Mouse (Mus musculus): ENCODE results near the gene Pkd1l3. TPM values are rescaled to one million over a fixed set of nuclear protein-coding genes. Genes with fewer than 3 reads are reported as not detected.

The Pkd1l3 gene
- total RNA-seq, 1 experiment from 2014 or later: 0.81 TPM

DNA sequence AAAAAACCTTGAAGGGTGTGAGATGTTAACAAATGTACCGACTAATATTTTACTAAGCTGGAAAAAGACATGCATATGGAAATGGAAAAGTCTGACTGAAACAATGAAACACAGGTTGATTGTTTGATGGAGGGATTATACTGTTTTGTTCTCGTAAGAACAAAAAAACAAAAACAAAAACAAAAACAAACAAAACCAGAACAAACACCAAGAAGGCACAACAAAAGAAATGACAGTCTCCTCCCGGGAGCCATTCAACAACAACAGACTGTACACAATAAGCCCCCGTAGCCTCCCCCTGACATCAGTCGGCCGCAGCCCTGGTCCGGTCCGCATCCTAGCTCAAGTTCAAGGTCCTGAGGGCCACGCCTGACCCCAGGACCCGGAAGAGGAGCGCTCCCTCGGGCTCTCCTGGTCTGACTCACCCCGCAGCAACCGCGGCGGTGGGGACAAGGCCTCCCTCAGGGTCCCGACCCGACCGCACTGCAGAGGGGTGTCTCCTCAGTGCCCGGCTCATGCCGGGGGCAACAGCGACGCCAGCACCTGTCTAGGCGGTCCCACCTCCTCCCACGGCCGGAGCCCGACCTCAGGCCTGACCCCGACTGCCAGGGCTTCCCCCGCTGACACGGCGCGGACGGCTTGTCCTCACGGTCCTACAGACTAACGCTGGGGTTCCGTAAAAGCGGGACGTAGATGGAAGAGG is 78.3 kb downstream of the Pkd1l3 start:
- ATAC-seq (ENCODE audit: extremely low read depth, insufficient number of reproducible peaks, low FRiP score, poor library complexity, severe bottlenecking): peak; percentile 5; the same call in 1 of the 2 replicates

DNA sequence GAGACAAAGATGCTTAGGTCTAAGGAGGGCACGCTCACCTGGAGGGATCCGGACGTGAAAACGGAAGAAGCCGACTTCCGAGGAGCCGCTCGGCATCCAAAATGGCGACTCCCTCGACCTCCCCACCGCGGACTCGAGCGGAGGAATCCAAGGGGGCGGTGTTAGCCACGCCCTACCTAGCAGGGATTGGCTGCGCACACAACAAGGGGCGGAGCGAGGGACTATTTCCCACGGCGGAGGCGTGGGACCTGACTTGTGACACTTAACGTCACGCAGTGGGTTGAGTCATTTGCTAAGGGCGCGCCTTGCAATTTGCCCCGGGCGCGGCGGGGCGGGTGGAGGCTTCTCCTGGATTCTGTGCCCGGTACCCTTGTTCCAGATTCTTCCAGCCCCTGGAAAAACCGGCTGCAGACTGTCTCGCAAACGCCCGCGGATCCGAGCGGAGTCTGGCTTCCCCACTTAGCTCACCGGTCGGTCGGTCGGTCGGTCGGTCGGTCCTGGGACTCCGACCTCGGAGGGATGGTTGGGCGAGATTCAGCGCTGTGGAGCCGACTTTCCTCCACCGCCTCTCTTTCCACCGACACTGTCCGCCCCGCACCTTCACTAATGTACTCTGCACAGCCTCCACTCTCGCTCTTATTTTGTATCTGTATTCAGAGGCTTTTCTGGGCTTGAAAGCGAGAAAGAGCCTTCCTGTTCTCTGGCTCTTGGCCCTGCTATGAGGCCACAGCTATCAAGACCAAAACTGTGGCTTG is 79.0 kb downstream of the Pkd1l3 start, which contains the start of gene Ist1:
TSS of gene Ist1 (minus strand) at position 115 of the 755 bp plus-strand sequence.
- peak; percentile 97 for ATAC-seq (ENCODE audit: extremely low read depth, insufficient number of reproducible peaks, low FRiP score, poor library complexity, severe bottlenecking)

DNA sequence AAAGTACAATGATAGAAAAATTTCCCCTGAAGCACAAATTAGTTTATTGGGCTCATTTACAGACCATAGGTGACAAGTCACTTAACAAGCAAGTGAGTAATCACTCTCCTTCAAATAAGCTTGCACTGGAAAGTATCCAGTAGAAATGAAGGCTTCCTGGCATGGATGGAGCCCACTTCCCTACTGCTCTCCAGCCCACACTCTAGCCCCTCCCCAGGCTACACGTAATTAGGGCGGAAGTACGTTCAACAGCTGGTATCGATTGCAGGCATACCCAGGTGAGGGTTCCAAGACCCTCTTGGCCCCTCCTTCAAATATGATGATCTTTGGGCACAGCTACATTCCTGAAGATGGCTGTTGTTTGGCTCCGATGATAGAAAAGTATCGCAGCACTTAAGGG is 79.8 kb downstream of the Pkd1l3 start:
- no peak for ATAC-seq (ENCODE audit: extremely low read depth, insufficient number of reproducible peaks, low FRiP score, poor library complexity, severe bottlenecking)

DNA sequence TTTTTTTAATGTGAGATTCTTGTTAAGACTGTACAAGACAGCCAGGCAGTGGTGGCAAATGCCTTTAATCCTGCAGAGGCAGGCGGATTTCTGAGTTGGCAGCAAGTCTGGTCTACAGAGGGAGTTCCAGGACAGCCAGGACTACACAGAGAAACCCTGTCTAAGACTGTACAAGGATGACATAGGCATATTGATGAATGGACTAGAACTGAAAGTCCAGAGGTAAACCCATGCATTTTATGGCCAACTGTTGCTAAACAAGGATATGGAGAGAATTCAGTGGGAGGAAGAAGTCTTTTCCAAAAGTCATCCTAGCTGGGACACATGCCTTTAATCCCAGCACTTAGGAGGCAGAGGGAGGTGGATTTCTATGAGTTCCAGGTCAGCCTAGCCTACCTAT is 83.4 kb downstream of the Pkd1l3 start:
- ATAC-seq (ENCODE audit: extremely low read depth, insufficient number of reproducible peaks, low FRiP score, poor library complexity, severe bottlenecking): no peak

DNA sequence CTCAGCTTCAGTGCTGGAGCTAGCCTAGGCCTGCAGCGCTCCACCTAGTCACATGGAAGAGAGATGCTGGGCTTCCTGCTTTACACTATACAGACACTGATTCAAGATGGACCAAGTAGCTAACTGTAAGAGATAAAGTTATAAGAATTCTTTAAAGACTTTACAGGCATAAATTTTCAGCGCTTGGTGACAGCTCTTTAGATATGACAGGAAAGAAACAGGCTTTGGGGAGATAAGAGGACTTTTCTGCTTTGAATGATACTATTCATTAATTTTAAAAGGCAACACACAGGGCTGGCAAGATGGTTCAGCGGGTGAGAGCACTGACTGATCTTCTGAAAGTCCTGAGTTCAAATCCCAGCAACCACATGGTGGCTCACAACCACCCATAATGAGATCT is 84.2 kb downstream of the Pkd1l3 start:
- ATAC-seq (ENCODE audit: extremely low read depth, insufficient number of reproducible peaks, low FRiP score, poor library complexity, severe bottlenecking): no peak

DNA sequence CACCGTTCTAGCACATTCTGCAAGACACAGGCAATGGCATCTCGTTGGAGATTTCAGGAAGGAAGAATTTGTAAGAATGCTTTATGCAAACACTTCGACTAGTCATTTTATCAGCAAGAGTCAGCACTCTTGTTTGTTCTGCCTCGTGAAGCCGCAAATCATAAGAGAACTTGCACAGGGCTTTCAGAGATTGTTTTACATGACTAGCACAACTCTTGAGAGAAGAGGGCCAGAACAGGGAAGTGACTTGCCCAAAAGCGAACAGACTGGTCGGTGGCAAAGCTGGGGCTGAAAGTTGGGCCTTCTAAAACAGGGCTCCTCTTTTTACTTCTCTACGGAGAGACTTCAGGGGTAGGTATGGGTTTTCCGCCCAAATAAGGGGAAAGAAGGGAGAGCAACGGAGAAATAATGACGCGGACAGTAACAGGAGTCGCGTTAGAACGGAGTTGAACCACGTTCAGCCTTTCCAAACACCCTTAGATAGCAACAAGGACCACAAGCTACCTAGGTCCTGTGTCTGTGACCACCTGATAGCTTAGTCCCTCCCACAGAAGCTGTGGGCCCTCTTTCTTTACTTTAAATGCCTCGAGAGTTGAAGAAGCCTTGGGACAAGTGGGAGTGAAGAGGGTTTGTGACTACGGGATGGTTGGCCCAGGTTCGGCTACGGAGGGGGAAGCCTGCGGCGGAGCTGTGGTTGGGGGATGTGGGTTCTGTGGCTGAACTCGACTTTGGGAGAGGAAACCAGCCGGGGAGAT is 90.4 kb downstream of the Pkd1l3 start:
- peak; percentile 4; the same call in 1 of the 2 replicates for ATAC-seq (ENCODE audit: extremely low read depth, insufficient number of reproducible peaks, low FRiP score, poor library complexity, severe bottlenecking)

DNA sequence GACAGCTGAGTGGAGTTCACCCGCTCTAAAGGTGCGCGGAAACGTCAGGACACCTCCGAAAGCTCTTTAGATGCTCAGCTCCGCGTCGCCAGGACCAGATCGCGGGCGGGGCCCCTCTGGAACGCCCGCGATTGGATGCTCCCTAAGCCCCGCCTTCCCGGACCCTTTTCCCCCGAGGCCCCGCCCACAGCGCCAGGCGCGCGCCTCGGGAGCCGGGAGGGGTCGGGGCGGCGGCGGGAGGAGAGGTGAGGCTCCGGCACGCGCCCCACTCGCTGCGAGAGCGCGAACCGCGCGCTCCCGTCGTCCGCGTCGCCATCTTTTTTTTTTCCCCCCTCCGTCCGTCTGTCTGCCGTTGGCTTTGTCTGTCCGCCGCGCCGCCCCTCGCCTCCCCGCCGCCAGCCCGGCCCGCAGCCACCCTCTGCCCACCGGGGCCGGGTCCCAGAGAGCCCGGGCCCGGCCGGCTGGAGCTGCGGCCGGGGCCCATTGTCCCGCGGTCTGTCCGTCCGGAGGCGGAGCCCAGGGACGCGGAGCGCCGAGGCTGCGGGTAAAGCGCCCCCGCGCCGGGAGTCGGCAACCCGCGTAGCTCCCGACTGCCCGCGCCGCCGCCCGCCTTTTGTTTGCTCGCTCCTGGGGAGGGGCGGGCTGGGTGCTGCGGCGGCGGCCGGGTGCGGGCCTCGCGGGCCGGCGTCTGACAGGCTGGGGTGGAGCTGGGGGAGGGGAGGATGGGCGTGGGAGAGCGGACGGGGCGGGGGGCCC is 91.2 kb downstream of the Pkd1l3 start, which contains the start of gene Zfp821:
TSS of gene Zfp821 (plus strand) at position 227 of the 756 bp plus-strand sequence.
- ATAC-seq (ENCODE audit: extremely low read depth, insufficient number of reproducible peaks, low FRiP score, poor library complexity, severe bottlenecking): peak; percentile 65

DNA sequence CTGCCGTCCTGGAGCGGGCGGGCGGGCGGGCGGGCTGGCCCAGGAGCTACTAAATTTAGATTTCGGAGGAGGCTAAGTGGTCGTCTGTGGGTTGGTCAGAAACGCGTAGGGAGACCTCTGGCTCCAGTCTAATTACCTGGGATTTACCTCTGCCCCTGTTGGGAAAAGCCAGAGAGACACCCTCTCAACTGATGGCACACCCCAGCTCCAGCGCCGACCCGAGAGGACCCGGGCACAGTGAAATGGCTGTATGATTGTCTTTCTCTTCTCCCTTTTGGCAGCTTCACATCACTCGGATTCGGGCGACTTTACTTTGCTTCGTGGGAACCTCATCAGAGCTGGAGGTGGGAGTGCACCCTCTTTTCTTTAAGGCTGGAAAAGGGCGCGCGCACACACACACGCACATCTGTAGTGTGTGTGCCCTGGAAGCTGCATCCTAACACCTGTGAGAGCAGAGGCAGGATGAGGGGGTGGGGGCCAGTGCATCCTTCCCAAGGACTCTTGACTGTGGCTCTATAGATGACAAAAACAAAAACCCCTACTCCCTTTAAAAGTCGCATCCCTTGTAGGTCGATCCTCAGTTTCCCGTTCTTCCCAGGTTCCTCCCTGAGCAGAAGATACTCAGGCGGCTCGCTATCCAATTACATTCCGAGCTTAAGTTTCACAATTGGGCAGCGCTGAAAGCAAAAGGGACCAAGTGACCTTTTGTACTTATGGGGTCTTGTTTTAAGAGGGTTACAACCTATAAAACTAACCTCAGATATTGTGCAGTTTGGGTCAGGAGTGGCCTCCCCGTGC is 92.0 kb downstream of the Pkd1l3 start:
- no peak for ATAC-seq (ENCODE audit: extremely low read depth, insufficient number of reproducible peaks, low FRiP score, poor library complexity, severe bottlenecking)

DNA sequence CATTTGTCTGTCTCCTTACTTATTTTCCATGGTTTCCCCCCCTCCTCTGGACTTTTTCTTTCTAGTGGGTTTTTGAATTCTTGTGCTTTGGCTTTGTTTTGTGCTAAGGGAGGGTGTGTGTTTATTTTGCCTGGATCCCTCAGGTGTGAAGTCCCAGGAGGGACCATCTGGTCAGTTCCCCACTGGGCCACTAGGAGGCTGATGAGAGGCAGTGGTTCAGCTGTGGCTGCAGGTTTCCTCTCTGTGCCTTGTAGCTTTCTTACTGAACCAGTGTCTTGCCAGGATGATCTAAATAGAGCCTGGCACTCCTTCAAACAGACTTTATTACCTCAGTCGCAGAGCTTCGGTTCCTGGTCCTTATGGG is 92.5 kb downstream of the Pkd1l3 start:
- peak; percentile 84 for ATAC-seq (ENCODE audit: extremely low read depth, insufficient number of reproducible peaks, low FRiP score, poor library complexity, severe bottlenecking)

DNA sequence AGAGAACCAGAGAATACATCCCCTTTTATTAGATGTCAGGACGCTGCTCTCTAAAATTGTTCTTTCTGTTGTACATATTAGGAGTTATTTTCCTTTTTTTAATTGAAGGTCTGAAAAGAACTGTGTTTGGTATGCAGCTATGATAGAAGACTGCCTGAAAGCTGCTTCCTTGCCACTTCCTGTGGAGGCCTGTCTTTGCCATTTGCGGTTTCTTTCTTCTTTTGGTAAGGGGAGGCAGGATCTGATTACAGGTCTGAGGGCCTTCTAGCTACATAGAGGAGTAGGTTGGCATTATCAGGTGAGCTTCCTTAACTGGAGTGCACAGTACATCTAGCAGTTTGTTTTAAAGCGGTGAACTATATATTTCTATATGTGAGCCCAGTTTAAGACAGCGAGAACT is 93.6 kb downstream of the Pkd1l3 start:
- ATAC-seq (ENCODE audit: extremely low read depth, insufficient number of reproducible peaks, low FRiP score, poor library complexity, severe bottlenecking): no peak

DNA sequence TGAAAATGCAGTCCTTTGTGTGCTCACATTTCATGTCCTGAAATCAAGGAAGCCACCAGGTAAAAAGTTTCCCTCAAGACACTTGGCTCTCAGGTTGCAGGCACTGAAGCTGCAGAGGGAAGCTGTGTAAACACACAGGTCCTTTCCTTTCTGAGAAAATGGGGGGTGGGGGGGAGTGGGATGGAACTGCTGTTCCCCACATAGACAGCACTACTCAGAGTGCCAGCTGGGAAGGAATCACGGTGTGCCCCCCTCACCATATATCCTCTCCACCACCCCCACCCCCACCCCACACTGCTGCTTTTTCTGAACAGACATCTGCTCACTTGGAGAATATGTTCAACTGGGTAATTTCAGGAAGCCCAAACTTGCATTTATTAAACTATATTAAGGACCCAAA is 98.2 kb downstream of the Pkd1l3 start:
- no peak for ATAC-seq (ENCODE audit: extremely low read depth, insufficient number of reproducible peaks, low FRiP score, poor library complexity, severe bottlenecking)

DNA sequence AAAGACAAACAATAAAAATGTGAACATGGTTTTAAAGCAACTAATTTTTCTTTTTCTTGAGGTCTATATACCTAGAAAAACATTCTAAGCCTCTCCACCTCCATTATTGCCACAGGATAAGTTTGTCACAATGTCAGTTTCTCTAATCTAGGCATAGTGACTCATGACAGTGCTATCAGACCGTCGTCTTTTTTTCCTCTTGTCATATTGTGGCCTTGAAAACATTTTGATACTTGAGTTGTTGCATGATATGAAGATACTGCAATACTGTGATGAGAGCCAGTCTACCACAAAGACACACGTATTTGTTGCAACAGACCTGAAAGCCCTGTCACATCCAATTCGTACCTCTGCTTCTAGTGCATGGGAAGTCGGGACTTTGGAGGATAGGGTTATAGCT is 100.6 kb downstream of the Pkd1l3 start:
- no peak for ATAC-seq (ENCODE audit: extremely low read depth, insufficient number of reproducible peaks, low FRiP score, poor library complexity, severe bottlenecking)

Other genes starting within 250 kb of the Pkd1l3 start
- not detected in 2 replicates for gene Pmfbp1, start 120.5 kb upstream of the Pkd1l3 start, total RNA-seq (2017)
- 101 and 103 TPM in 2 replicates for gene Dhx38, start 48.7 kb upstream of the Pkd1l3 start, total RNA-seq (2017)
- 33.9 and 37.8 TPM in 2 replicates for gene Txnl4b, start 48.6 kb upstream of the Pkd1l3 start, total RNA-seq (2017)
- 873 and 967 TPM in 2 replicates for gene Hp, start 35.3 kb upstream of the Pkd1l3 start, total RNA-seq (2017)
- 15.5 and 24.2 TPM in 2 replicates for gene Dhodh, start 5.8 kb upstream of the Pkd1l3 start, total RNA-seq (2017)
- 159 and 173 TPM in 2 replicates for gene Ist1, start 78.7 kb downstream of the Pkd1l3 start, total RNA-seq (2017)
- gene Zfp821, start 91.0 kb downstream of the Pkd1l3 start, total RNA-seq (2017): 46.4 and 46.9 TPM in 2 replicates
- gene Atxn1l, start 123.2 kb downstream of the Pkd1l3 start, total RNA-seq (2017): 23.9 and 26.4 TPM in 2 replicates
- 106 and 107 TPM in 2 replicates for gene Ap1g1, start 164.0 kb downstream of the Pkd1l3 start, total RNA-seq (2017)